Mouse (Mus musculus): ENCODE data around the gene Sufu.

The Sufu gene

GRCm38 (mm10) chr19:46406592-46407386 lies 10.1 kb downstream of the Sufu start:
- CTCF ChIA-PET, result interaction anchor here in 2 of 4 experiments (0.5 to 1.1 kb wide), 4 partner anchors 10 to 23 kb away, joined by 3 to 5 read pairs (median 5); partner anchors contain the start of gene Sufu (in 1 of the 2)
- POLR2A ChIA-PET, result interaction anchor here in 3 of 4 experiments (0.6 to 2.7 kb wide), 4 partner anchors 10 to 322 kb away, joined by 3 to 17 read pairs (median 5); partner anchors contain the start of gene Sufu (in 2 of the 3)

- ChIA-PET CTCF (interaction anchor here in 1 of 4 experiments (1.9 kb wide), 1 partner anchor 26 kb away, joined by 5 read pairs; no protein-coding TSS in a partner anchor), POLR2A (interaction anchor here in 1 of 4 experiments (0.9 kb wide), 1 partner anchor 13 kb away, joined by 3 read pairs; the partner anchor contains the start of gene Sufu)
Measured at GRCm38 (mm10) chr19:46409506-46409905, 12.8 kb downstream of the Sufu start.

DNA sequence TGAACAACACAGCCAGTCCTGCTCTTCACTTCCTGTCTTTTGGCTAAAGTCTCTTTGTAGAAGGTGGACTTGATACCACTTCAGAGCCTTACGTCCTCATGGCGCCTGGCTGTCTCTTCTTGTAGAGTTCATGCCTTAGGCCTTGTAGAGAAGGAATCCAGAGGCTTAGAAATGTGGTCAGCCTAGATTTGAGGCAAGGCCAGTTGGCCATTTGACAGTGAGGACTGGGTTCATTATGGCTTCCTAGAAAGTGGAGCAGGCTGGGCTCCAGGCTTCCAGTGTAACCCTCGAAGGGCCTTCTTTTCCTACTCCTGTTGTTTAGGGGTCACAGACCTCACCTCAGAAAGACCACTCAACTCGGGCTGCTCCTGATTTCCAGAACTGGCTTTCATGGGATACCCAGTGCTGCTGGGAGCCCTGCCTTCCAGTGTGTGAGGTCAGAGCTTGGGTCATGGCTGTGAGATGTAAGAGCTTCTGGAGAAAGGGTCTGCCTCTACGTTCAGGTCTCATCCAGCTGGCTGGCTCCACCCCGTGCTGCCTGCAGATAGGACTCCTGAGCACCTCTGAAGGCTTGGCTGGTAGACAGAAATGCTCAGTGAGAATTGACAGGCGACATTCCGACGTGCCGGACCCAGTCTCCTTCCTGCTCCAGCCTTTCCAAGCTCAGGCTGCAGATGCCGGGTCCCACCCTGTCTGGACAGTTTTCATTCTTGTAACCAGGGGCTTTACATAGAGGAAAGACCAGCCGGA lies 15.5 kb downstream of the Sufu start:
- ChIA-PET CTCF (interaction anchor here in 2 of 4 experiments (0.5 to 1.1 kb wide), 5 partner anchors 9 to 341 kb away, joined by 3 to 5 read pairs (median 3); partner anchors contain the start of gene Sufu (in 1 of the 2)), POLR2A (interaction anchor here in 2 of 4 experiments (1.0 to 4.2 kb wide), 4 partner anchors 8 to 23 kb away, joined by 3 to 20 read pairs (median 4); partner anchors contain the start of gene Sufu (in 1 of the 2))

DNA sequence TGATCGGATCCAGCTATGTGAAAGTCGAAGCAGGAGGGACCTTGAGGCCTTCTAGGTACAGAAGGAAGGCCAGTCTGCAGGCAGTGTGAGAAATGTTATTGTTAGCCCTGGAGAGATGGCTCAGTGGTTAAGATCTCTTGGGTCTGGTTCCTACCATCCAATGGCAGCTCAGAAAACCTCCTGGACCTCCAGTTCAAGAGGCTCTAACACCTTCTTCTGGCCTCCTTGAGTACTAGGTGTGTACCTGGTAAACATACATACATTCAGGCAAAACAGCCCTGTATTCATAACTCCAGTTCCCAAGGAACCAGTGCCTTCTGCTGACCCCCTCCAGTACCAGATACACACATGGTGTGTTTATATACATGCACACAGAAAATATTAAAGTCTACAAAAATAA lies 17.3 kb downstream of the Sufu start:
- POLR2A ChIA-PET, result interaction anchor here in 2 of 4 experiments (1.1 to 4.8 kb wide), 7 partner anchors 16 to 57 kb away, joined by 3 to 22 read pairs (median 5); partner anchors contain the start of genes Actr1a (in 2 of the 2) and Sufu (in 2 of the 2)
- CTCF ChIA-PET, result interaction anchor here in 2 of 4 experiments (0.7 to 3.5 kb wide), 3 partner anchors 17 to 30 kb away, joined by 3 to 9 read pairs (median 6); partner anchors contain the start of gene Sufu (in 1 of the 2)

DNA sequence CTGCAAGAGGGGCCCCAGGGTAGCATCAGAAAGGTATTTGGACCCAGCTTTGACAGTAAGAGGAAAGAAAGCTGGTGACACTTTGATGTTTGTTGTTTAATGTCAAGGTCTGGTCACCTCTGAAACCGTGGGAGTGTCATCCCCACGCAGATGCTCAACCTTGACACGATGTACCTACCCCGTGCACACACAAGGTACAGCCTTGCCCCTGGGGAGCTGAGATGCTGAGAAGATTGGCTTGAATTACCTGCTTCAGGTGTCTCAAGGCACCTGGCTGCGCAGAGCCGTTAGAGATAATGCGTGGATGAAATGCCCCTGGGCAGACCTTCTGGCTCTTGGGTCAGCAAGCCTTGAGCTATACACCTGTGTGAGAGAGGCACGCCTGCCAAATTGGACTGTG lies 17.8 kb downstream of the Sufu start:
- CTCF ChIA-PET, result interaction anchor here in 2 of 4 experiments (0.5 to 3.5 kb wide), 4 partner anchors 18 to 1350 kb away, joined by 3 to 9 read pairs (median 4); partner anchors contain the start of gene Sufu (in 1 of the 2)
- POLR2A ChIA-PET, result interaction anchor here in 2 of 4 experiments (0.6 to 4.8 kb wide), 9 partner anchors 11 to 57 kb away, joined by 3 to 22 read pairs (median 5); partner anchors contain the start of genes Sufu (in 2 of the 2) and Actr1a (in 1 of the 2)

DNA sequence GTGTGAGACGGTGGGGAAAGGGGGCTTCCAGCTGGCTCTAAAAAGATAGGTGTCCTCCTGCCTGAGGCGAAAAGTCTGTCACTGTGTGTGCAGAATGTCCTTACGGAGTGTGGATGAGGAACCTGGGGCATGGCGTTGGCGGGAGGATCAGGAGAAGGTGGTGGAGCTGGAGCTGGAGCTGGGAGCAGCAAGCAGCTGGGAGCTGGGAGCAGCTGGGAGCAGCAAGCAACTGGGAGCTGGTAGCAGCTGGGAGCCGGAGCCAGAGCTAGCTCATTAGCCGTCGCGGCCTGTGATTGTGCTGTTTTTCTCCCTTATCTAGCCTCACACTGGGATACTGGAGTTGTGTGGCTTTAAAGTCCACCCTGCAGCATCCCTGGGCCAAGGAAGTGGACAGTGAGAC lies 19.6 kb downstream of the Sufu start:
- ChIA-PET CTCF (interaction anchor here in 3 of 4 experiments (0.9 to 3.5 kb wide), 9 partner anchors 19 to 280 kb away, joined by 3 to 9 read pairs (median 4); partner anchors contain the start of gene Sufu (in 2 of the 3)), POLR2A (interaction anchor here in 2 of 4 experiments (1.6 to 4.8 kb wide), 5 partner anchors 13 to 21 kb away, joined by 5 to 22 read pairs (median 6); partner anchors contain the start of genes Actr1a (in 1 of the 2) and Sufu (in 1 of the 2))

DNA sequence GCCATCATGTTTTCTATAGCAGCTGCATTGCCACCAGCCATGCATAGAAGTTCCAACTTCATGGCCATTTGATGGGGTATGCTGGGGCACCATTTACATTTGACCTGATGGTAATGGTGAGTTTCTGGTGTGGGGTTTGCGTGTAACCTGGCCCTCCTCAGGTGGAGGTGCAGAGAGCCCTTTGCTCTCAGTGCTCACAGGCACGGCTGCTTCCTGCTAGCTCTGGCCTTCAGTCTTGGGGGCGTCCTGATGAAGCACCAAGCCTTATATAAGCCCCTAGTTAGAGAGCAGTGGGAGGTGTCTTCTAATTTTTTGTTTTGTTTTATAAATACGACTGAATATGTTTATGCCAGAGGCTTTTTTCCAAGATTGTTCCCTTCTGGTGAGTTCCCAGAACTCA lies 21.4 kb downstream of the Sufu start:
- CTCF ChIA-PET, result interaction anchor here in 3 of 4 experiments (0.6 to 1.2 kb wide), 5 partner anchors 17 to 52 kb away, joined by 3 to 5 read pairs (median 4); partner anchors contain the start of gene Sufu (in 1 of the 3)
- POLR2A ChIA-PET, result interaction anchor here in 3 of 4 experiments (0.6 to 4.8 kb wide), 5 partner anchors 17 to 46 kb away, joined by 3 to 22 read pairs (median 7); partner anchors contain the start of gene Sufu (in 2 of the 3)

DNA sequence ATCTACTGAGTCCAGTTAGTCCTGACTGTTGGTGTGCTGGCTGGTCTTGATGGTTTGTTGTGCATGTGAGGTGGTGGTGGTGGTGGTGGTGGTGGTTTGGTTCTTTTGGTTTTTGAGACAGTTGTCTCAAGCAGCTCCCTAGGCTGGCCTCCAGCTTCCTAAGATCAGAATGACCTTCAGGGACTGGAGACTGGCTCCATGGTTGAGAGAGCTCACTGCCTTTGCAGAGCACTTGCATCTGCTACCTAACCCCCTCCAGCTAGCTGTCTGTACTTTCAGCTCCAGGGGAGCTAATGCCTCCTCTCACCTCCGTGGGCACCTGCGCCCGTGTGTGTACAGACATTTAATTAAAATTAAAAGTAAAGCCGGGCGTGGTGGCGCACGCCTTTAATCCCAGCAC lies 23.7 kb downstream of the Sufu start:
- ChIA-PET CTCF (interaction anchor here in 3 of 4 experiments (0.6 to 3.3 kb wide), 6 partner anchors 15 to 573 kb away, joined by 3 to 14 read pairs (median 4); partner anchors contain the start of gene Sufu (in 1 of the 3)), POLR2A (interaction anchor here in 3 of 4 experiments (0.6 to 2.0 kb wide), 9 partner anchors 11 to 865 kb away, joined by 3 to 6 read pairs (median 3); partner anchors contain the start of gene Sufu (in 2 of the 3))

DNA sequence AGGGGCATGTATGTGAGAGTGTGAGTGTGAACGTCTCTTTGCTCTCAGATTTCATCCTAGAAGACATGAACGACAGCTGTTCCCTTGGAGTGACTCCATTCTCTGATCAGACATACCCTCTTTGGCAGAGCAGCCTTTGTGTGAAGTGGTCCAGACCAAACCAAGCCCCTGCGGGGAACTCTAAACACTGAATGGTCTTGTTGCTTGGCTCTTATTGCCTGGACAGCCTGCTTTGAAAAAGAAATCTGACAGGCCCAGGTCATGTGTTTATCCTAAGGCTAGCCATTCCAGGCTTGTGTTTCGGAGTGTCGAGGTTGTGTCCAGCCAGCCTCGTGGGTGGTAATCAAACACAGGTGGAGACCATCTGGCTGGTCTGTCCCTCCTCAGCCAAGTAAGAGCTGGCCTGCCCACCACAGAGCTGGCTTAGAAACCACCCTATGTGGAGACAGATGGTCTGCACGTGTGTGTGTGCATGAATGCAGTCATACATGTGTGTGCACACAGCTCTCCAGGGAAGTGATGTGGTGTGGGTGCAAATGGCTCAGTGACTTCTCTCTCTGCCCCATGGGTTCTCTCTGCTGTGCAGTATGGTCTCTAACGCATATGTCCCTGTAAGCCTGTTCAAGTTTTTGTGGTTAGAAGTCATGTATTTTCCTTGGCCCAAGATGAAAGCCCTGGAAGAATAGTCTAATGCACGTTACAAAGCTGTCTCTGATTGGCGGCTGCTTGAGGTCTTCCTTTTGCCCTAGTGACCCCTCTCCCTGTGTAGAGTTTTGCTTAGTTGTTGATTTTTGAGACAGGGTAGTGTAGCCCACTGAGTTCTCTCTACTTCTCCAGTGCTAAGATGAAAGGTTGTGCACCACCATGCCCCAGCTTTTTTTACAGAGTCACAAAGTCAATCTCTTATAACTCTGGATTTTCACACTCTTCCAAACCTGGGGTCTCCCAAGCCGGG lies 26.0 kb downstream of the Sufu start:
- ChIA-PET CTCF (interaction anchor here (0.5 to 3.3 kb wide), 7 partner anchors 13 to 468 kb away, joined by 3 to 14 read pairs (median 5); partner anchors contain the start of gene Sufu (in 2 of the 4)), POLR2A (interaction anchor here in 1 of 4 experiments (1.7 kb wide), 1 partner anchor 26 kb away, joined by 4 read pairs; the partner anchor contains the start of gene Sufu)

- ChIA-PET POLR2A (interaction anchor here in 1 of 4 experiments (1.1 kb wide), 1 partner anchor 11 kb away, joined by 3 read pairs; no protein-coding TSS in a partner anchor), CTCF (interaction anchor here in 2 of 4 experiments (0.6 to 2.0 kb wide), 2 partner anchors 29 to 50 kb away, joined by 5 read pairs; partner anchors contain the start of gene Sufu (in 1 of the 2))
Measured at GRCm38 (mm10) chr19:46425266-46425665, 28.6 kb downstream of the Sufu start.

DNA sequence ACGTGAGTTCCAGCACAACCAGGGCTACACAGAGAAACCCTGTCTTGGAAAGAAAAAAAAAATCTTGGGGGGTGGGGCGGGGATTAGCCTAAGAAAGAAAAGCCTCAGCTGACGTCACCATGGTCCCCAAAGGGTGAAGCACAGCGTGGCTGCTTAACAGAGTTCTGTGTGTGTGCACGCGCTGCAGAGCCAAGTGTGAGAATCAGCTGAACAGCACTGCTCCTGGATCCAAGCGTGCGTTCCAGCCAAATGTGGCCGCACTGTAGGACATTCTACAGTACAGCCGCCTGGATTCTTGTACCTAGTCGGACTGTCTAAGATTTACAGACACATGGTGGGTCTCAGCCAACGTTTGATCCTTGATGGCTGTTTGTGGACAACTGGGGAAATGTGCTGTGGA lies 29.8 kb downstream of the Sufu start:
- CTCF ChIA-PET, result interaction anchor here in 2 of 4 experiments (0.6 to 1.0 kb wide), 3 partner anchors 9 to 144 kb away, joined by 3 to 4 read pairs (median 3); no protein-coding TSS in a partner anchor
- POLR2A ChIA-PET, result interaction anchor here in 1 of 4 experiments (1.1 kb wide), 1 partner anchor 11 kb away, joined by 3 read pairs; no protein-coding TSS in a partner anchor

GRCm38 (mm10) chr19:46429250-46429649 lies 32.6 kb downstream of the Sufu start:
- POLR2A ChIA-PET, result interaction anchor here in 2 of 4 experiments (0.7 to 1.0 kb wide), 2 partner anchors 12 to 14 kb away, joined by 3 to 5 read pairs; no protein-coding TSS in a partner anchor
- CTCF ChIA-PET, result no interaction called here

DNA sequence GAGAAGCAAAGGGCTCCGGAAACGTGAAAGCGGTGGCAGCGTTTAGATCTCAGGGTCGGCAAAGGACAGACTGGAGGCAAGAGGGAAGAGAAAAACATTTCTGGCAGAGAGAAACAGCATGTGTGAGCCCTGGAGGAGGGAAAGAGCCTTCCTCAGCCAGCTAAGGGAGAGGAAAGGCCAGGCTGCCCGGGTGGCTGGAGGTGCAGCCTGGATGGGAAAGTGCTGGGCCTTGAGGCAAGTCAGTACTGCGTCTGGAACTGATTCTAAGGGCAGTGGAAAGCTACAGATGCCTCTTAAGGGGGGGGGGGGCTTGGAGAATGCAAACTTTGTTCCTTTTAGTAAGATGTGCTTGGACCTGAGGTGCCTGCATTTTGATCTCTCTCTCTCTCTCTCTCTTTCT lies 37.0 kb downstream of the Sufu start:
- ChIA-PET POLR2A (interaction anchor here in 2 of 4 experiments (0.5 to 3.5 kb wide), 4 partner anchors 19 to 339 kb away, joined by 3 to 20 read pairs (median 4); partner anchors contain the start of genes Actr1a (in 1 of the 2) and Fbxl15 (in 1 of the 2)), CTCF (interaction anchor here in 3 of 4 experiments (0.5 to 2.4 kb wide), 7 partner anchors 10 to 409 kb away, joined by 3 to 20 read pairs (median 8); partner anchors contain the start of gene Sufu (in 1 of the 3))

GRCm38 (mm10) chr19:46434148-46434547 lies 37.5 kb downstream of the Sufu start:
- ChIA-PET CTCF (interaction anchor here in 3 of 4 experiments (0.5 to 2.4 kb wide), 7 partner anchors 10 to 385 kb away, joined by 3 to 20 read pairs (median 10); partner anchors contain the start of gene Sufu (in 3 of the 3)), POLR2A (interaction anchor here in 2 of 4 experiments (0.5 to 3.5 kb wide), 7 partner anchors 14 to 338 kb away, joined by 3 to 20 read pairs (median 3); partner anchors contain the start of gene Fbxl15 (in 1 of the 2))

DNA sequence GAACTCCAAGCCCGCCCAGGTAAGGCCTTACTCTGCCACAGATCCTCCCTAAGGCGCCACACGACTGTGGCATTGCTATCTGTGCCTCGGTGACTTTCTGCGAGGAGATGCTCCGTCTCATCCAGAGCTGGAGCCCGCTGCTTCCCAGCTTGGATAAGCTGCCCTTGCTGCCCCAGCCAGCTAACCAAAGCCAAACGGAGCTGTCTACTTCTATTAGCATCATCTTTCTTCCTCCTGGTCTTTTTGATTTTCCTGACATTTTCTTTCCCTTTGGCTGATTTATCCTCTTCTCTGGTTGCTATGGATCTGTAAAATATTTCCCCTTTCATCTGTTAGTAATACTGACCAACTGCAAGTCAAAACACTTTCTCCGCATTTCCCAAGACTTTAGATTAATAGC lies 37.9 kb downstream of the Sufu start:
- ChIA-PET POLR2A (interaction anchor here (0.6 to 3.5 kb wide), 17 partner anchors 9 to 107 kb away, joined by 3 to 20 read pairs (median 3); partner anchors contain the start of genes Fbxl15 (in 1 of the 4) and Sufu (in 1 of the 4)), CTCF (interaction anchor here (0.7 to 2.4 kb wide), 24 partner anchors 9 to 342 kb away, joined by 3 to 20 read pairs (median 6); partner anchors contain the start of genes Sufu (in 3 of the 4) and Fbxl15 (in 1 of the 4))
